Mouse (Mus musculus): ENCODE measurements around the gene Erich6.

DNA sequence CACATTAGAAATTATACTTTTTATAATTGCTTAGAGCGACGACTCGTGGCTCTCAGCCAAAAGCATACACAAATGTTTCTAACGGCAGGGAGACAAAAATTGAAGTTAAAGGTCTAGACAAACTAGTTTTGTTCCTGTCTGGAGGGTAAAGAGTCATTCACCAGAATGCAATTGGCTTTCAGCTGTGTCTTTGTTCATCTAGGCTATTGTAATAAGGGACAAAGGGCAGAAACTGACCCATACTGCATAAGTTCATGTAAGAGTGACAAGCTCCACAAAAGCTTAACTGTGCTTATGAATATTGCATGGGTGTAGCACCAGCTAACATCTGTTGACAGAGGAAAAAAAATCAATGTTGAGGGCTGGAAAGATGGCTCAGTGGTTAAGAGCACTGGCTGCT lies 28.5 kb downstream of the Erich6 start:
- TF ChIP-seq POLR2A (IDR thresholded peaks at IDR 0.05; ENCODE audit: insufficient read length, low read depth) (no peak), MYOG (IDR thresholded peaks at IDR 0.05; ENCODE audit: control insufficient read depth in 1 of 3, insufficient read depth in 1 of 3, insufficient read length in 2 of 3, low read depth in 2 of 3) (no peak), MAX (IDR thresholded peaks at IDR 0.05; ENCODE audit: low read depth) (no peak), E2F4 (IDR thresholded peaks at IDR 0.05; ENCODE audit: insufficient read depth) (no peak), POLR2AphosphoS2 (IDR thresholded peaks at IDR 0.05; ENCODE audit: insufficient read length, low read depth) (no peak), REST (IDR thresholded peaks at IDR 0.05; ENCODE audit: insufficient read depth, insufficient read length) (no peak), USF1 (IDR thresholded peaks at IDR 0.05; ENCODE audit: low read depth) (no peak)
